Mouse (Mus musculus): ENCODE results near the gene Rab38. TPM values are rescaled to one million over a fixed set of nuclear protein-coding genes. Genes with fewer than 3 reads are reported as not detected.

The Rab38 gene
- polyA plus RNA-seq, 1 experiment: not detected

GRCm38 (mm10) chr7:88522481-88522880 is 92.4 kb downstream of the Rab38 start:
- no peak for TF ChIP-seq POLR2A (IDR thresholded peaks at IDR 0.05; ENCODE audit: control insufficient read depth, low read depth, low read length)
- no peak for TF ChIP-seq CTCF (IDR thresholded peaks at IDR 0.05; ENCODE audit: control insufficient read depth, insufficient read depth, insufficient replicate concordance, low read depth, low read length)
- no peak overlapping the region for H3K4me3 ChIP-seq (ENCODE audit: control insufficient read depth, low read depth, low read length)
- no peaks in the 10 kb centered on the region for H3K27me3 ChIP-seq (ENCODE audit: control insufficient read depth, insufficient read depth, low read length)
- no peak overlapping the region for H3K27ac ChIP-seq (ENCODE audit: control insufficient read depth, insufficient read depth, low read depth, low read length)
- no peaks in the 10 kb centered on the region for H3K36me3 ChIP-seq (ENCODE audit: control insufficient read depth, insufficient read depth, low read length)
- H3K4me1 ChIP-seq (ENCODE audit: control insufficient read depth, insufficient read depth, low read length): no peaks in the 10 kb centered on the region

GRCm38 (mm10) chr7:88527100-88527671 is 97.1 kb downstream of the Rab38 start:
- no peak overlapping the region for H3K27ac ChIP-seq (ENCODE audit: control insufficient read depth, insufficient read depth, low read depth, low read length)
- H3K36me3 ChIP-seq (ENCODE audit: control insufficient read depth, insufficient read depth, low read length): no peaks in the 10 kb centered on the region
- no peaks in the 10 kb centered on the region for H3K4me1 ChIP-seq (ENCODE audit: control insufficient read depth, insufficient read depth, low read length)
- H3K27me3 ChIP-seq (ENCODE audit: control insufficient read depth, insufficient read depth, low read length): no peaks in the 10 kb centered on the region
- no peak overlapping the region for H3K4me3 ChIP-seq (ENCODE audit: control insufficient read depth, low read depth, low read length)
- TF ChIP-seq POLR2A (IDR thresholded peaks at IDR 0.05; ENCODE audit: control insufficient read depth, low read depth, low read length) (no peak), CTCF (IDR thresholded peaks at IDR 0.05; ENCODE audit: control insufficient read depth, insufficient read depth, insufficient replicate concordance, low read depth, low read length) (no peak)

GRCm38 (mm10) chr7:88536127-88536531 is 106.1 kb downstream of the Rab38 start:
- Histone ChIP-seq H3K27ac (ENCODE audit: control insufficient read depth, insufficient read depth, low read depth, low read length) (no peak overlapping the region), H3K4me1 (ENCODE audit: control insufficient read depth, insufficient read depth, low read length) (no peaks in the 10 kb centered on the region), H3K27me3 (ENCODE audit: control insufficient read depth, insufficient read depth, low read length) (no peaks in the 10 kb centered on the region), H3K36me3 (ENCODE audit: control insufficient read depth, insufficient read depth, low read length) (no peaks in the 10 kb centered on the region), H3K4me3 (ENCODE audit: control insufficient read depth, low read depth, low read length) (no peak overlapping the region)
- no peak for TF ChIP-seq POLR2A (IDR thresholded peaks at IDR 0.05; ENCODE audit: control insufficient read depth, low read depth, low read length)
- no peak for TF ChIP-seq CTCF (IDR thresholded peaks at IDR 0.05; ENCODE audit: control insufficient read depth, insufficient read depth, insufficient replicate concordance, low read depth, low read length)

GRCm38 (mm10) chr7:88536743-88537142 is 106.7 kb downstream of the Rab38 start:
- no peaks in the 10 kb centered on the region for H3K4me1 ChIP-seq (ENCODE audit: control insufficient read depth, insufficient read depth, low read length)
- no peaks in the 10 kb centered on the region for H3K36me3 ChIP-seq (ENCODE audit: control insufficient read depth, insufficient read depth, low read length)
- no peak overlapping the region for H3K27ac ChIP-seq (ENCODE audit: control insufficient read depth, insufficient read depth, low read depth, low read length)

More at GRCm38 (mm10) chr7:88536743-88537142, 106.7 kb downstream of the Rab38 start:
- H3K4me3 ChIP-seq (ENCODE audit: control insufficient read depth, low read depth, low read length): no peak overlapping the region
- TF ChIP-seq CTCF (IDR thresholded peaks at IDR 0.05; ENCODE audit: control insufficient read depth, insufficient read depth, insufficient replicate concordance, low read depth, low read length) (no peak), POLR2A (IDR thresholded peaks at IDR 0.05; ENCODE audit: control insufficient read depth, low read depth, low read length) (no peak)
- no peaks in the 10 kb centered on the region for H3K27me3 ChIP-seq (ENCODE audit: control insufficient read depth, insufficient read depth, low read length)

Other genes with a start within 250 kb of the Rab38 start
- 2.3 and 2.4 TPM in 2 replicates for gene Ctsc, start 152.2 kb upstream of the Rab38 start, polyA plus RNA-seq (2012; rRNA removed)